Comparison of ENCODE assay signal across 8 mouse cellular contexts in genomic region chr11:29692111-29692682, GRCm38 (mm10). TPM values are rescaled to one million over a fixed set of nuclear protein-coding genes. Genes with fewer than 3 reads are reported as not detected.
DNase-seq lines count a peak whose midpoint lies in the region; ATAC-seq and TF ChIP-seq lines count a peak whose summit lies in the region.

No protein-coding gene starts in this region.

- TF ChIP-seq POLR2A in MEL (IDR thresholded peaks at IDR 0.05; ENCODE audit: control insufficient read depth in 1 of 2, insufficient read depth in 1 of 2, low read depth in 1 of 2, low read length in 2 of 2, poor library complexity in 1 of 2): no peak

- peak overlapping the region; percentile 58 for H3K4me2 ChIP-seq in heart, embryonic 12.5 days
- H3K4me2 ChIP-seq in kidney, postnatal 0 days (ENCODE audit: low read length): peak overlapping the region; percentile 43

- peaks cover 0 to 14% of the 10 kb centered on the region in 2 experiments; a peak in 2 of 4 replicates for H3K4me1 ChIP-seq in MEL (ENCODE audit: control insufficient read depth in 1 of 2, insufficient read depth in 2 of 2, low read length in 2 of 2)
- H3K4me1 ChIP-seq in embryonic facial prominence, embryonic 10.5 days: peaks cover 16% of the 10 kb centered on the region
- H3K4me1 ChIP-seq in heart, embryonic 12.5 days (replicated peaks): peaks cover 13% of the 10 kb centered on the region
- peaks cover 4% of the 10 kb centered on the region; the same call in 1 of the 2 replicates for H3K4me1 ChIP-seq in kidney, postnatal 0 days (replicated peaks; ENCODE audit: insufficient read depth, low read length)

- TF ChIP-seq EP300 in MEL (IDR thresholded peaks at IDR 0.05; ENCODE audit: low read depth in 1 of 2, low read length in 2 of 2): no peak; a peak in 1 of 4 replicates

- H3K36me3 ChIP-seq in MEL (ENCODE audit: control insufficient read depth in 1 of 2, insufficient read depth in 2 of 2, low read length in 2 of 2): peaks cover 0 to 13% of the 10 kb centered on the region in 2 experiments; a peak in 3 of 4 replicates
- H3K36me3 ChIP-seq in embryonic facial prominence, embryonic 10.5 days (replicated peaks): peaks cover 15% of the 10 kb centered on the region
- H3K36me3 ChIP-seq in heart, embryonic 12.5 days: no peaks in the 10 kb centered on the region
- H3K36me3 ChIP-seq in kidney, postnatal 0 days (ENCODE audit: insufficient read depth, low read length): no peaks in the 10 kb centered on the region
- no peaks in the 10 kb centered on the region for H3K36me3 ChIP-seq in macrophage (ENCODE audit: inconsistent target)

- peak overlapping the region; percentile 83 to 95 for H3K4me3 ChIP-seq in MEL (ENCODE audit: control insufficient read depth in 1 of 2, insufficient read depth in 1 of 2, low read depth in 2 of 2, low read length in 2 of 2)
- peak overlapping the region; percentile 99 for H3K4me3 ChIP-seq in embryonic facial prominence, embryonic 10.5 days
- H3K4me3 ChIP-seq in heart, embryonic 12.5 days: peak overlapping the region; percentile 79
- peak overlapping the region; percentile 89 for H3K4me3 ChIP-seq in kidney, postnatal 0 days (replicated peaks; ENCODE audit: low read depth, low read length)
- H3K4me3 ChIP-seq in macrophage (ENCODE audit: inconsistent target): peak overlapping the region; percentile 17

- peak in 1 of 3 experiments; percentile 62; a peak in 2 of 6 replicates for TF ChIP-seq CTCF in MEL (IDR thresholded peaks at IDR 0.05 in 2 of 3, conservative IDR thresholded peaks at IDR 0.05 in 1 of 3; ENCODE audit: control insufficient read depth in 1 of 3, insufficient read depth in 1 of 3, low read depth in 2 of 3, low read length in 3 of 3, poor library complexity in 1 of 3, severe bottlenecking in 1 of 3)
- peak; percentile 68 for TF ChIP-seq CTCF in kidney, postnatal 0 days (IDR thresholded peaks at IDR 0.05; ENCODE audit: low read depth)

- 17% methylated on average over 12 of the region's 12 CpGs for WGBS in embryonic facial prominence, embryonic 10.5 days
- WGBS in heart, embryonic 12.5 days: 6% methylated on average over 12 of the region's 12 CpGs
- WGBS in kidney, postnatal 0 days: 11% methylated on average over 12 of the region's 12 CpGs
- WGBS in macrophage (ENCODE audit: missing documents): 5% methylated on average over 11 of the region's 12 CpGs

- no peaks in the 10 kb centered on the region for H3K27me3 ChIP-seq in MEL (ENCODE audit: control insufficient read depth in 1 of 2, insufficient read depth in 2 of 2, low read length in 2 of 2)
- H3K27me3 ChIP-seq in embryonic facial prominence, embryonic 10.5 days (replicated peaks; ENCODE audit: low read depth, poor library complexity, severe bottlenecking): no peaks in the 10 kb centered on the region
- H3K27me3 ChIP-seq in heart, embryonic 12.5 days (replicated peaks): no peaks in the 10 kb centered on the region
- no peaks in the 10 kb centered on the region for H3K27me3 ChIP-seq in kidney, postnatal 0 days (ENCODE audit: insufficient read depth, low read length)

- no peak for ATAC-seq in heart, embryonic 12.5 days (ENCODE audit: insufficient number of reproducible peaks, low FRiP score)
- ATAC-seq in kidney, postnatal 0 days (replicated peaks; ENCODE audit: low FRiP score, low read depth): no peak

- peaks cover 20% of the 10 kb centered on the region for H3K79me2 ChIP-seq in MEL (ENCODE audit: control insufficient read depth, insufficient read depth, low read length, poor library complexity)
- peaks cover 36% of the 10 kb centered on the region for H3K79me2 ChIP-seq in macrophage (ENCODE audit: inconsistent target)

- no peaks in the 10 kb centered on the region for H3K9me3 ChIP-seq in MEL (replicated peaks; ENCODE audit: insufficient read depth, low read length)
- no peaks in the 10 kb centered on the region for H3K9me3 ChIP-seq in embryonic facial prominence, embryonic 10.5 days
- H3K9me3 ChIP-seq in heart, embryonic 12.5 days (replicated peaks): no peaks in the 10 kb centered on the region
- H3K9me3 ChIP-seq in kidney, postnatal 0 days (replicated peaks; ENCODE audit: low read length): no peaks in the 10 kb centered on the region

- H3K9ac ChIP-seq in MEL (ENCODE audit: control insufficient read depth, low read depth, low read length, poor library complexity, severe bottlenecking): peak overlapping the region; percentile 88
- H3K9ac ChIP-seq in heart, embryonic 12.5 days: no peak overlapping the region
- no peak overlapping the region; the same call in 1 of the 2 replicates for H3K9ac ChIP-seq in kidney, postnatal 0 days (ENCODE audit: low read depth, low read length)

- peak overlapping the region; percentile 76 for H3K27ac ChIP-seq in MEL (ENCODE audit: control insufficient read depth, low read depth, low read length)
- peak overlapping the region; percentile 66 for H3K27ac ChIP-seq in embryonic facial prominence, embryonic 10.5 days (replicated peaks)
- peak overlapping the region; percentile 84 for H3K27ac ChIP-seq in heart, embryonic 12.5 days (ENCODE audit: poor library complexity, severe bottlenecking)
- peak overlapping the region; percentile 72 for H3K27ac ChIP-seq in kidney, postnatal 0 days
- peak overlapping the region; percentile 78 for H3K27ac ChIP-seq in macrophage

- peak; percentile 16 for DNase-seq in cerebellum, adult 11 months
- no peak for DNase-seq in cerebellum, postnatal 36 days
- peak; percentile 80 for DNase-seq in MEL (ENCODE audit: low read depth, low spot score)
- peak; percentile 28 for DNase-seq in embryonic facial prominence, embryonic 10.5 days (ENCODE audit: low spot score)
- peak; percentile 66 for DNase-seq in kidney, postnatal 0 days (ENCODE audit: low spot score)
- DNase-seq in thymus, postnatal 0 days (ENCODE audit: low spot score): peak; percentile 2

- peak; percentile 18; the same call in 1 of the 2 replicates for TF ChIP-seq RAD21 in MEL (IDR thresholded peaks at IDR 0.05; ENCODE audit: low read depth, low read length)

TF ChIP-seq in MEL, 35 proteins besides CTCF, POLR2A, EP300 and RAD21:
- TF ChIP-seq JUND (IDR thresholded peaks at IDR 0.05; ENCODE audit: low read depth, low read length) (0 out of 2 replicates have a peak, but pooled peaks have one; percentile 64), ZNF384 (IDR thresholded peaks at IDR 0.05; ENCODE audit: low read depth, low read length) (peak; percentile 39; the same call in 1 of the 2 replicates), MAX (IDR thresholded peaks at IDR 0.05; ENCODE audit: low read length) (no peak), CHD1 (IDR thresholded peaks at IDR 0.05; ENCODE audit: low read depth, low read length) (no peak; the same call in 1 of the 2 replicates), MYB (IDR thresholded peaks at IDR 0.05; ENCODE audit: low read depth, low read length) (no peak), POLR2AphosphoS5 (IDR thresholded peaks at IDR 0.05; ENCODE audit: borderline replicate concordance, low read depth, low read length) (no peak), MYC (IDR thresholded peaks at IDR 0.05; ENCODE audit: low read depth, low read length) (0 out of 2 replicates have a peak, but pooled peaks have one; percentile 3), TAL1 (IDR thresholded peaks at IDR 0.05; ENCODE audit: low read length) (no peak), ZC3H11A (IDR thresholded peaks at IDR 0.05; ENCODE audit: low read depth, low read length) (0 out of 2 replicates have a peak, but pooled peaks have one; percentile 10), E2F4 (IDR thresholded peaks at IDR 0.05; ENCODE audit: borderline replicate concordance, low read depth, low read length) (no peak)

RNA-seq across cellular contexts. Expression of gene Rtn4, which starts 0.6 kb away (rescaled TPM):
- total RNA-seq in MEL (2012; rRNA removed): 46.5 and 53.1 TPM in 2 replicates
- 100 to 1,000 TPM in 1 of 2 experiments, 10 to 100 TPM in 1; 57.8 to 202 TPM for polyA plus RNA-seq in MEL (2012; ENCODE audit: insufficient read depth in 1 of 2, insufficient read length in 2 of 2, low read depth in 1 of 2, low replicate concordance in 2 of 2, missing spikeins in 1 of 2)
- polyA plus RNA-seq in embryonic facial prominence, embryonic 10.5 days (2016; fragmentation: Nextera tagmentation; extraction: Ambion mirVana): 59.5 and 63.3 TPM in 2 replicates
- 77.8 and 81.6 TPM in 2 replicates for polyA plus RNA-seq in heart, embryonic 12.5 days (2016; fragmentation: Nextera tagmentation; extraction: Ambion mirVana)
- 62.2 and 75.0 TPM in 2 replicates for polyA plus RNA-seq in kidney, postnatal 0 days (2015; fragmentation: Nextera tagmentation; extraction: Ambion mirVana)
- 100 to 1,000 TPM; 123 to 682 (median 202) TPM for total RNA-seq in macrophage (2018; cell fraction: chromatin; rRNA removed)
- 100 to 1,000 TPM; 313 to 546 (median 408) TPM for total RNA-seq in macrophage (2018; cell fraction: cytosol; rRNA removed)
- total RNA-seq in macrophage (2018; cell fraction: nucleus; rRNA removed): 100 to 1,000 TPM; 217 to 519 (median 302) TPM
- 420 to 900 TPM (median 594 TPM) in 3 replicates for polyA plus RNA-seq in macrophage (2018)
- 34.9 and 47.1 TPM in 2 replicates for polyA plus RNA-seq in thymus, postnatal 0 days (2015; fragmentation: Nextera tagmentation; extraction: Ambion mirVana)

Comparison
In these comparisons a context has a peak if more than half of its experiments do, and no peak if none do; other contexts are left out.
1. DNase-seq: peak in cerebellum, adult 11 months (single experiment), MEL (single experiment), embryonic facial prominence, embryonic 10.5 days (single experiment), kidney, postnatal 0 days (single experiment) and thymus, postnatal 0 days (single experiment); none in cerebellum, postnatal 36 days (0 of 2).
2. H3K4me3 ChIP-seq: peak in every context shown above with its lines; median percentile 99 in embryonic facial prominence, embryonic 10.5 days; 89 in MEL; 89 in kidney, postnatal 0 days; 79 in heart, embryonic 12.5 days; 17 in macrophage.
3. Peak in every context shown above with its lines, with median percentiles within 50 percentile points of each other: H3K27ac ChIP-seq.